Mouse (Mus musculus): ENCODE measurements at regions not wholly inside any gene's neighbourhood (a gene's known extent, or its start where the extent isn't known, plus 50 kb on each side); places are given as distances from the start of the nearest gene placed in this dataset.

DNA sequence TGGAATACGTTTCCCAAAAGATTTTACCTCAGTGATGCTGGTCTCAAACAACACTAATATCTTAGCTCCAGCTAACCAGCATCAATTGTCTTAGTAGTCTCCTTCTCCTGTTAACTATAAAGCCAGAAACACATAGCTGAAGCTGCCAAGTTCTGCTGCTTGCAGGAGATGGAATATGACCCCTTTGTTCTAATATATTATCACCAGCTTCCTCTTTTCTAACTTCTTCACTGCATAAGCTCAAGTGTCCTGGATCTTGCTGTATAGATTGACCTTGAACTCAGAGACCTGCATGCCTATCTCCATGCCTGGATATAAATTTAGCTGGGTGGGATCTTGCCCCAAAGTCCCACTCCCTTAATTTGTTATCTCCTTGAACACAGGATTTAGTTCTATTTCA, 94.8 kb downstream of the Rbm46 start:
- DNase-seq, result no peak

DNA sequence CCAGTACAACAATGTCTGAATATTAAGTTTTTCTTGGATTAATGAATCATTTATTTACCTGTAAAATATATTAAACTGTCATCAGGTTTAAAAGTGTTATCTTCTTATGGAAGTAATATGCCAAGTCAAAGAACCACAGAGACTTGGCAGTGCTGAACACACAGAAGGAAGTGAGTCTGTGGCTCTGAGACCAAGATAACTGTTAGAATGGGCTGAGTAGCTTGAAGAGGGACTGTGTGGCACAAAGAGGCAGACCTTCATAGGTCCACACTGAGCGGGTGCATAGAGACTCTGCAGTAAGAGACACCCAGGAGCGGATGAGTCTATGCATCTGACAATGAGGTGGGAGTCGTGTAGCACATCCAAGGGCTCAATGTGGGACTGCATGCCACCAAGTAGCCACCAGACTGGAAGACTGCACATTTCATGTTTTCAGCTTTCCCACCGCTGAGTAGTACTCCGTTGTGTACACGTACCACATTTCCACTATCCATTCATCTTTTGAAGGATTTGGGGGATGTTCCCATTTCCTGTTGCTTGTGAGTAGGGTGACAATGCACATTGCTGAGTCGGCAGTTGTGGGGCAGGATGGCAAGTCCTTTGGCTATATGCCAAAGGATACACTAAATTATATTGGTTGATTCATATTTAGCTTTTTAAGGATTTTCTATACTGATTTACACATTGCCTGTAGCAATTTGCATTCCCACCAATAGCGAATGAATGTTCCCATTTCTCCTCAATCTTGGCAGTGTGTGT, 105.6 kb downstream of the Rbm46 start:
- DNase-seq, result no peak

DNA sequence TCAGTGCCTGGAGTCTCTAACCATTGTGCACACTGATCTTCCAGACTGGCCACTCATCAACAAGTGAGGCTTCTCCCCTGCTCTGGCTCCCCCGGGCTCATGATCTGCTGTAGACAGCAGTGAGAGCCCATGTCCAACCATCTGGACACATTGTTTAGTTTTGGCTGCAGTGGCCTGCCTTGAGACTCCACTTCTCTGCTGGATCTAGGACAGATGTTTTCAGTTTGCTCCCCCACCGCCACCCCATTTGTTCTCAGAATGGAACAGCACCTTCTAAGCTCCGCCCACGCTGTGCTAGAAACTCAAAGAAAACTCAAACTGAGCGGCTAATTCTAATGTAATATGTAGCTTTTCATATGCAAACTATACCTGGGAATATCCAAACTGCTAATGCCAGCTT, 108.8 kb downstream of the Rbm46 start:
- no peak for DNase-seq

DNA sequence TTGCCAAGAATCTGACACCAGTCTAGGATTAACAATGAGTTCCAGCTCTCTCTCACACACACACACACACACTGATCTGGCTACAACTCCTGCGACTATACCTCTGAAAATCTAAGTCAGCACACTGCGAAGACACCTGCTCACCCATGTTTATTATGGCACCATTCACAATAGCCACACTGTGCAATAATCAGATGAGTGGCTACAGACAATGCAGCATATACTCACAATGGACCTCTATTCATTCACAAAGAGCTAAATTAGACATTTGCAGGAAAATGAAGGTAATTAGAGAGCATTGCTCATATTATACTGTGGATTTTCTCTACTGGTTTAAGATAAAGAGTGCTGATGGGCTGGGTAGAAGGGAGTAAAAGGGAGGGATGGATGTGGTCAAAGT, 116.3 kb downstream of the Rbm46 start:
- no peak for DNase-seq

DNA sequence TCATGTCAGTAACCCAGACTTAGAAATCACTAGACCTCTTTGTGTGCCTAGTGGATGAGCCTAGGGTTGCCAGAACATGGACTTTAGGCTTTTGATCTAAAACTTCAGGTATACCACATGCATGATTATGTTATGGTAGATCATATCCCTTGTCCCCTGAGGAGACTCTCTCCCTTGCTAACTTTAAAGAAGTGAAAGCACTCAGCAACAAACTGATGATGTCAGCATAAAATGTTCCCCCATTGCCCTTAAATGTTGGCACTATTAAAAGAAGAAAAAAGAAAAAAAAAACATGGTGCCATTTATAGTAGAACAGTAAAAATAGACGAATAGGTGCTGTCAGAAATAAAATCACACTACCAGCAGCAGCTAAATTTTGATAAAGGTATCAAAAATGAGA, 117.3 kb downstream of the Rbm46 start:
- no peak for DNase-seq

DNA sequence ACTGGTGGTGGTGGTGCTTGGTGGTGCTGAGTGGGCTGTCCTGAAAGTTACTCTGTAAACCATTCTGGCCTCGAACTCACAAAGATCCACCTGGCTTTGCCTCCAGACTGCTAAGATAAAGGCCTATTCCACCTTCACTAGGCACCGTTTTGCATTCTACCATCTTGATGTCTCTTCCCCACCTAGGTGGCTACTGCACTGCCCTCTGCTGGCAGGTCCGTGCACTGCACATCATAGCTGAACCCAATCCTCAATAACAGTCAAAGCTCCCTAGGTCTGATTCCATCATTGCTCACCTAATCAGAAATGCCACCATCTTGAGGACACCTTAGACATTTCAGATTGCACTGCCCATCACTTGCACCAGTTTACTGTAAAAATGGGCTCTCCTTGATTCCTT, 150.7 kb downstream of the Rbm46 start:
- DNase-seq, result peak; percentile 60 to 76

DNA sequence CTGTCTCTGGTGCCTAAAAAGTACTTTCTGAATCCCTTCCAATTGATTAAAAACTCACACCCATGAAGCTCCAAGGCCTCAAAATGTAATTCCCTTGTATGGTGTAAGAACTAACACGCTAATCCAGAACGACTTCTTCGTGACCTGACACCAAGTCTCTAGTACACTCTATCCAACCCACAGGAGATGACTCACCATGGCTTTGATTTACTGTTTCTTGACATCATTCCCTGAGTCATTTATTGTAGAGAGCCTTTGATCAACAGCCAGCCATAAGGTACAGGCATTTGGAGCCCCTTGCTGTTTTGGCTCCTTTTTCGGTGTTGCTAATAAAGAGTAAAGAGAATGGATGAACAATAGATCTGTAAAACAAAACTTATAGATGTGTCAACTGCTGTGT, 159.7 kb upstream of the Npy2r start:
- no peak for DNase-seq

DNA sequence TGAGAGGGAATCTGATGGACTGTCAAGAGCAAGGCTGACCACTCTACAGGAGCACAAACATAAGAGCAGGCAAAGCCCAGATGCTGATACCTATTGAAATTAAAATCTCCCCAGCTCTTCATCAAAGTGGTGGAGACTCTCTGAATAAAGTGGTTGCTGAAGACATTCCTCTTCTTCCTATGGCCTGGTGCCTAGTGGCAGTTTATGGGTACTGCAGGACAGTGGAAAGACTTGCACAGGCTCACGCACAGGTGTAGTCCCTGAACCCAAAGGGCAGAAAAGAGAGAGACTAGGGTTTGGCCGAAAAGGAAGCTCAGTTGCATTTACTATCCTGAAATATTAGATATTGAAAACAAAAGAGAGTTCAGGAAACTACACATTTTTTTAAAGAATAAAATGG, 144.2 kb upstream of the Npy2r start:
- DNase-seq, result no peak

DNA sequence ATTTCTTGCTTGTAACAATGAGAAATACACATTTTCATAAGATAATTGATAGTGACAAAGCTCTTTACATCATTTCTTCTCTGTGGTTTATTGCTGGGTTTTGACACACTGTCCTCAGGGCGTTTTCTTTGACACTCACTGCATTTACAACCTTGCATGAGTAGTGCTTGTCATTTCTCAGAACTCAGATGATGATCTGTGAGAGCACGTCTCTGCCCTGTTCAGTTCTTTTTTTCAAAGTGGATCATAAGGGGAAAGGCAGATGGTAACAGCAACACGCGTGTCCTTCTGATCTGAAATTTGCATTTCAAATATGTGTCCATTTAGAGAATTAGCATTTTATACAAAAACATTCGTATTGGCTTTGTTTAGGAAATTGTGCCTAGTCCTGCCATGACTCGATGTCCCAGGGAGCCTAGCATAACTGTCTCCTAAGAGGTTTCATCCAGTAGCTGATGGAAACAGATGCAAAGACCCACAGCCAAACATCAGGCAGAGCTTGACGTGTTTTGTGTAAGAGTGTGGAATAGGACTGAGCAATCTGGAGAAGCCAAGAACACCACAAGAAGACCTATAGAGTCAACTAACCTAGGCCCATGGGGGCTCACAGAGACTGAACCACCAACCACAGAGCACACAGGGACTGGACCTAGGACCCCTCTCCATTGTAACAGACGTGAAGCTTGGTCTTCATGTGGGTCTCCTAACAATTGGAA, 108.4 kb upstream of the Npy2r start:
- DNase-seq, result no peak

DNA sequence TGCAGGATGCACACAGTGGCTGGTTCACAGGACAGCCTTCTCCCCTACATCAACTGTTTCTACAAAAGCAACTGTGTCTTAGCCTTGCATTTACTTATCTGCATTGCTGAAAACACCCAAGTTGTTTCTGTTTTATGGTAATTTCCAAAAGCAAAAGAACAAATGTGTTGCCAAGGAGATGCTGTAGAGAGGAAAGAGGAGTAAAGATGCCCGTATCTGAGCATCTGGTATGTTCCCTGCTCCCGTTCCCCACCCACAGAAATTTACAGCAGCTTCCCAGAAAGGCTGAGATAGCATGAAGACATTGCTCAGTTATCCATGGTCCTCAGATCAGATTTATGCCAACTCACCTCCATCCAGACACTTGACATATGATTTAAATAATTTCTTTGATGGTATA, 104.5 kb upstream of the Npy2r start:
- no peak for DNase-seq

DNA sequence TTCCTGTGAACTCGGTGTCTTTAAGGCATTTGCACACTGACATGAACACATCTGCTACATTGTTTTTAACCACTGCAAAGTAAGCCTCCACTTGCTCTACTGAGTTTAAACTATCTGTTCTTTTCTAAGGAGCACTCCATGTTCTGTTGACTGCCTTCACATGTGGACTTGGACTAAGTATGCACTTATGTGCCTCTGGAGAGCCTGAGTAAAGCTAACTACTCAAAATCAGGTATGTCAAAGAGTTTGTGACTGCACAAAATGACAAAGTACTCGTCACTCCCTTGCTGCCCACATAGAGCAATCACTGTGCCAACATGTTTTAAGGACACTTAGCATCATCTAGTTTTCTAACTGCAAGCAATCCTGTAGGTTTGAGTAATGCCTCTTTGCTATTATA, 92.2 kb upstream of the Npy2r start:
- no peak for DNase-seq

DNA sequence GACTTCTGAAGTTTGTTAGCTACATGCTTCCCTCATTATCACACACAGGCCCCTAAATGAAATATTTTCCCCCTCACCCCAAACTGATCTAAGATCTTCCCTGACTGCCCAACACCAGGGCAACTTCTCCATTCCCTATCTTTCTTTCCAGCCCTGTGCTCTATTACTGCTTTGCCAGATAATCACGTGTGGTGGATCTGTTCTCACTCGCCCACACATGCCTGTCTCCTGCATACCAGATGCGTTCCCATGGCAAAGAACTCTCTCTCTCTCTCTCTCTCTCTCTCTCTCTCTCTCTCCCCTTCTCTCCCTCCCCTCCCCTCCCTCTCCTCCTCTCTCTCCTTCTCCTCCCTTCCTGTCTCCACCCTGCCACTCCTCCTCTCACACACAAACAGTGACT, 88.8 kb upstream of the Npy2r start:
- no peak for DNase-seq

DNA sequence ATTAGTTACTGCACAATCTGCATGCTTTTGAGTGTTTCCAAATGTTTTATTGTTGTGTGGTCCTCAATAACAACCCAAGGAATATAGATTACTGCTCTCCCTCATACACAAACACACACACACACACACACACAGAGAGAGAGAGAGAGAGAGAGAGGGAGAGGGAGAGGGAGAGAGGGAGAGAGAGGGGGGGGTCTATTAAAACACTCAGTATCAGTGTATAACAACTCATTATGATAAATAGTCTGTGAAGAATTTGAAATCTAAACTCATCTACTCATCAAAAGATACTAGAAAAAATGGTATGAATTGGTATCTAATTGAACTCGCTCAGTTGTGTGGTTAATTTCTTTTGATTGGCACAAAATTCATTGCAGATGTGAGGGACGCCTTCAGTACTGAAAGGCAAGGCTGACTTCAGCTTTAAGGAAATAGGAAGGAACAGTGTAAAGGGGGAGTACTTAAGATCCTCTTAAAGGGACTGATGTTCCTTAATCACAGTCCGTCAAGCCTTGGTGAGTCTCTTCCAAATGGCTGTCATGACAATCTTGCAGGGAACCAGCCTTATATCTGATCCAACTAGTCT, 72.6 kb upstream of the Npy2r start:
- DNase-seq, result no peak

DNA sequence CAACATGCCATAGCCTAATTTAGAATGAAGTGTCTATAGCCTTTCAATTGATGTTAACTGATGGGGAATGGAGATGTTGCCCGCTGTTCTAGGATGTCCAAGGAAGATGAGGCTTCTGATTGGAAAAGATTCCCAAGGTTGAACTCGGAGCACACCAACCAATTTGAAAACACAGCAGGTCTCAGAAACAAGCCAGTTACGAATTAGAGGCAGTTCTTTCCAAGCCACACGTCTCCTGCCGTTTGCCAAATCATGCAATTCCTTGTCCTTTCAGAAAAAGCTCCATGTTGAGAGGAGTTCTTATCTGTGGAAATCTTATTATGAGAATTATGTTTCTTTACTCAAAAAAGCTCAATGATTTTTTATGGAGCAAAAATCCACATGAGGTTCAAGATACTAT, 71.5 kb upstream of the Npy2r start:
- peak in 1 of 2 experiments; percentile 13 for DNase-seq

DNA sequence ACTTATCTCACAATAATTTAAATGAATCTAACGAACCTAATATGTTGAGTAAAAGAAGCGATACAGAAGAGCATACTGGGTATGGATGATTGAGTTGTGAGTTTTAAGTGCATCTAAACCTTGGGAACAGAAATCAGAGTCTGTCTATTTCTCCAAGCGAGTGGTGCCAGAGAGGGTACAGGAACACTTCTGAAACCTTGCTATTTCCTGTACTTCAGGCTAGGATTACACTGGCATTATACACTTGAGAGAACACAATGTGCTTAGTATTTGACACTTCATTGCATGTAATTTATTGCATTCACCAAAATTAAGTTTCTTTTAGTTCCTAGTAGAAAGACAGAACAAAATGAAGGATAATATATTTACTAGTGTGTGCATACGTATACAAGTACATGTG, 54.0 kb upstream of the Npy2r start:
- no peak for DNase-seq

DNA sequence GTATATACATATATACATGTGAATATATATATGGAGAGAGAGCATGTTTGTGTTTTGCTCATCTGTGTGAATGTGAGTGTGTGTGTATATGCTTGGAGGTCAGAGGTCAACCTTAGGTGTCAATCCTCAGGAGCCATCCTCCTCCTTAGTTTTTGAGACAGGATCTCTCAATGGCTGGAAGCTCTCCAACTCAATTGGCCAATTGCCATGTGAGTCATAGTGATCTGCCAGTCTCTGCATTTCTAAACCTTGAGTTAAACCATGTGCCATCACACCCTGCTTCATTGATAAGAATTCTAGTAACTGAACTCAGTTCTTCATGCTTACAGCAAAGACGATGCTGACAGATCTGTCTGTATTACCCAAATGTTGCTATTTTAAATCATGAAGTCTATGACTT, 50.8 kb upstream of the Npy2r start:
- peak in 1 of 2 experiments; percentile 23 for DNase-seq
